Mouse (Mus musculus) MEL (cell line): ENCODE data around the gene Gpx4. TPM values are rescaled to one million over a fixed set of nuclear protein-coding genes. Genes with fewer than 3 reads are reported as not detected.

ENCODE experiments used
- DNase-seq: peaks from one replicate; pipeline ENCODE4 v3.0.0; 2011; ENCODE audit warnings: low read depth, low spot score
- H3K27ac ChIP-seq: 2 replicates; pipeline ENCODE4 v1.5.1; 2012; ENCODE audit warnings: low read depth, mild to moderate bottlenecking, control low read depth, low read length, moderate library complexity; ENCODE audit not compliant: control insufficient read depth
- H3K27me3 ChIP-seq, 2 experiments: fragments of 150-350 bp in 1 of 2; sonication (generic) in 1 of 2; 2 replicates each; pipeline ENCODE4 v1.6.1; 2012; ENCODE audit warnings: low read length in 2 of 2, mild to moderate bottlenecking in 2 of 2, improper control_type of control experiment in 1 of 2, moderate library complexity in 1 of 2; ENCODE audit not compliant: insufficient read depth in 2 of 2, control insufficient read depth in 1 of 2
- H3K36me3 ChIP-seq, 2 experiments: 2 replicates each; pipeline ENCODE4 v1.6.1; 2012 to 2014; ENCODE audit warnings: low read length in 2 of 2, improper control_type of control experiment in 1 of 2, inconsistent platforms in 1 of 2, mild to moderate bottlenecking in 1 of 2; ENCODE audit not compliant: insufficient read depth in 2 of 2, control insufficient read depth in 1 of 2
- H3K4me1 ChIP-seq, 2 experiments: fragments of 150-350 bp in 1 of 2; sonication (generic) in 1 of 2; 2 replicates each; pipeline ENCODE4 v1.6.1; 2012; ENCODE audit warnings: low read length in 2 of 2, improper control_type of control experiment in 1 of 2, mild to moderate bottlenecking in 1 of 2; ENCODE audit not compliant: insufficient read depth in 2 of 2, control insufficient read depth in 1 of 2
- H3K4me3 ChIP-seq, 2 experiments: fragments of 150-350 bp in 1 of 2; sonication (generic) in 1 of 2; 2 replicates each; pipeline ENCODE4 v1.5.1; 2012; ENCODE audit warnings: low read depth in 2 of 2, low read length in 2 of 2, mild to moderate bottlenecking in 2 of 2, moderate library complexity in 2 of 2, control low read depth in 1 of 2, improper control_type of control experiment in 1 of 2; ENCODE audit not compliant: control insufficient read depth in 1 of 2, insufficient read depth in 1 of 2
- H3K79me2 ChIP-seq: 2 replicates; pipeline ENCODE4 v1.6.1; 2012; ENCODE audit warnings: mild to moderate bottlenecking, low read length, moderate library complexity; ENCODE audit not compliant: control insufficient read depth, poor library complexity, insufficient read depth
- H3K9ac ChIP-seq: 2 replicates; pipeline ENCODE4 v1.6.1; 2012; ENCODE audit warnings: low read depth, mild to moderate bottlenecking, control low read depth, low read length, moderate library complexity; ENCODE audit not compliant: control insufficient read depth, poor library complexity, severe bottlenecking
- H3K9me3 ChIP-seq: fragments of 150-350 bp; sonication (generic); replicated peaks from 2 replicates; pipeline ENCODE4 v1.6.1; 2012; ENCODE audit warnings: mild to moderate bottlenecking, low read length, improper control_type of control experiment, moderate library complexity; ENCODE audit not compliant: insufficient read depth
- BHLHE40 ChIP-seq: IDR thresholded peaks from 2 replicates; pipeline ENCODE4 v1.6.1; 2012; ENCODE audit warnings: low read depth, mild to moderate bottlenecking, inconsistent platforms, low read length, improper control_type of control experiment, borderline replicate concordance
- CTCF ChIP-seq, 3 experiments: IDR thresholded peaks in 2 of 3; conservative IDR thresholded peaks in 1 of 3; 2 replicates each; pipeline ENCODE4 v1.5.1; 2011 to 2012; ENCODE audit warnings: low read length in 3 of 3, low read depth in 2 of 3, mild to moderate bottlenecking in 2 of 3, improper control_type of control experiment in 1 of 3, inconsistent platforms in 1 of 3, mixed read lengths in 1 of 3, moderate library complexity in 1 of 3; ENCODE audit not compliant: control insufficient read depth in 1 of 3, insufficient read depth in 1 of 3, poor library complexity in 1 of 3, severe bottlenecking in 1 of 3
- E2F4 ChIP-seq: IDR thresholded peaks from 2 replicates; pipeline ENCODE4 v1.6.1; 2011; ENCODE audit warnings: low read depth, low read length, improper control_type of control experiment, borderline replicate concordance
- ELF1 ChIP-seq: IDR thresholded peaks from 2 replicates; pipeline ENCODE4 v1.6.1; 2014; ENCODE audit warnings: low read depth, mild to moderate bottlenecking, inconsistent platforms, low read length, improper control_type of control experiment, moderate library complexity
- EP300 ChIP-seq, 2 experiments: IDR thresholded peaks; 2 replicates each; pipeline ENCODE4 v1.6.1; 2011; ENCODE audit warnings: improper control_type of control experiment in 2 of 2, low read length in 2 of 2, low read depth in 1 of 2, mild to moderate bottlenecking in 1 of 2
- ETS1 ChIP-seq: IDR thresholded peaks from 2 replicates; pipeline ENCODE4 v1.6.1; 2012; ENCODE audit warnings: low read depth, mild to moderate bottlenecking, inconsistent platforms, low read length, improper control_type of control experiment, moderate library complexity
- GABPA ChIP-seq: IDR thresholded peaks from 2 replicates; pipeline ENCODE4 v1.6.1; 2012; ENCODE audit warnings: low read depth, mild to moderate bottlenecking, inconsistent platforms, low read length, improper control_type of control experiment, moderate library complexity
- GATA1 ChIP-seq: IDR thresholded peaks from 2 replicates; pipeline ENCODE4 v1.6.1; 2011; ENCODE audit warnings: low read depth, low read length, improper control_type of control experiment
- HCFC1 ChIP-seq: IDR thresholded peaks from 2 replicates; pipeline ENCODE4 v1.6.1; 2012; ENCODE audit warnings: low read depth, mild to moderate bottlenecking, inconsistent platforms, low read length, improper control_type of control experiment, moderate library complexity
- JUND ChIP-seq: IDR thresholded peaks from 2 replicates; pipeline ENCODE4 v1.6.1; 2011; ENCODE audit warnings: low read depth, mild to moderate bottlenecking, improper control_type of control experiment, low read length
- KAT2A ChIP-seq: conservative IDR thresholded peaks from 2 replicates; pipeline ENCODE4 v1.6.1; 2012; ENCODE audit warnings: low read depth, low read length, improper control_type of control experiment, inconsistent platforms
- MAX ChIP-seq: IDR thresholded peaks from 2 replicates; pipeline ENCODE4 v1.6.1; 2011; ENCODE audit warnings: low read length, improper control_type of control experiment
- MAZ ChIP-seq: IDR thresholded peaks from 2 replicates; pipeline ENCODE4 v1.6.1; 2012; ENCODE audit warnings: low read depth, mild to moderate bottlenecking, inconsistent platforms, low read length, improper control_type of control experiment
- MEF2A ChIP-seq: IDR thresholded peaks from 2 replicates; pipeline ENCODE4 v1.6.1; 2014; ENCODE audit warnings: low read depth, mild to moderate bottlenecking, inconsistent platforms, low read length, improper control_type of control experiment; ENCODE audit not compliant: poor library complexity, insufficient replicate concordance, severe bottlenecking; ENCODE audit errors: extremely low read depth
- MXI1 ChIP-seq: IDR thresholded peaks from 2 replicates; pipeline ENCODE4 v1.6.1; 2011; ENCODE audit warnings: mild to moderate bottlenecking, low read depth, low read length, improper control_type of control experiment
- MYB ChIP-seq: IDR thresholded peaks from 2 replicates; pipeline ENCODE4 v1.6.1; 2011; ENCODE audit warnings: mild to moderate bottlenecking, low read depth, low read length, improper control_type of control experiment
- NELFE ChIP-seq: IDR thresholded peaks from 2 replicates; pipeline ENCODE4 v1.6.1; 2011; ENCODE audit warnings: low read depth, low read length, improper control_type of control experiment
- POLR2A ChIP-seq, 2 experiments: IDR thresholded peaks; 2 replicates each; pipeline ENCODE4 v1.6.1; 2011 to 2012; ENCODE audit warnings: low read length in 2 of 2, mild to moderate bottlenecking in 2 of 2, control low read depth in 1 of 2, improper control_type of control experiment in 1 of 2, low read depth in 1 of 2, moderate library complexity in 1 of 2; ENCODE audit not compliant: control insufficient read depth in 1 of 2, insufficient read depth in 1 of 2, poor library complexity in 1 of 2
- POLR2AphosphoS2 ChIP-seq: IDR thresholded peaks from 2 replicates; pipeline ENCODE4 v1.6.1; 2011; ENCODE audit warnings: low read length, improper control_type of control experiment
- POLR2AphosphoS5 ChIP-seq: IDR thresholded peaks from 2 replicates; pipeline ENCODE4 v1.6.1; 2012; ENCODE audit warnings: low read depth, borderline replicate concordance, mild to moderate bottlenecking, inconsistent platforms, low read length, moderate library complexity, mixed read lengths
- RAD21 ChIP-seq: IDR thresholded peaks from 2 replicates; pipeline ENCODE4 v1.6.1; 2011; ENCODE audit warnings: mild to moderate bottlenecking, low read depth, low read length, improper control_type of control experiment
- RCOR1 ChIP-seq: IDR thresholded peaks from 2 replicates; pipeline ENCODE4 v1.6.1; 2012; ENCODE audit warnings: low read depth, mild to moderate bottlenecking, inconsistent platforms, low read length, improper control_type of control experiment
- TAL1 ChIP-seq: IDR thresholded peaks from 2 replicates; pipeline ENCODE4 v1.6.1; 2012; ENCODE audit warnings: mild to moderate bottlenecking, inconsistent platforms, low read length, moderate library complexity, mixed read lengths
- TBP ChIP-seq: IDR thresholded peaks from 2 replicates; pipeline ENCODE4 v1.8.0; 2011; ENCODE audit warnings: low read depth, low read length, improper control_type of control experiment
- TCF12 ChIP-seq: IDR thresholded peaks from 2 replicates; pipeline ENCODE4 v1.6.1; 2014; ENCODE audit warnings: low read depth, mild to moderate bottlenecking, inconsistent platforms, low read length, improper control_type of control experiment, moderate library complexity
- USF2 ChIP-seq, 2 experiments: IDR thresholded peaks; 2 replicates each; pipeline ENCODE4 v1.6.1; 2011 to 2012; ENCODE audit warnings: improper control_type of control experiment in 2 of 2, low read length in 2 of 2, borderline replicate concordance in 1 of 2, inconsistent platforms in 1 of 2, low read depth in 1 of 2, mild to moderate bottlenecking in 1 of 2; ENCODE audit not compliant: insufficient read depth in 1 of 2
- ZKSCAN1 ChIP-seq: IDR thresholded peaks from 2 replicates; pipeline ENCODE4 v1.6.1; 2012; ENCODE audit warnings: low read depth, mild to moderate bottlenecking, inconsistent platforms, low read length, improper control_type of control experiment, moderate library complexity
- ZMIZ1 ChIP-seq: IDR thresholded peaks from 2 replicates; pipeline ENCODE4 v1.6.1; 2012; ENCODE audit warnings: low read depth, mild to moderate bottlenecking, inconsistent platforms, low read length, improper control_type of control experiment, moderate library complexity
- ZNF384 ChIP-seq: IDR thresholded peaks from 2 replicates; pipeline ENCODE4 v1.6.1; 2012; ENCODE audit warnings: low read depth, mild to moderate bottlenecking, inconsistent platforms, low read length, improper control_type of control experiment
- polyA plus RNA-seq, 2 experiments: library from polyadenylated mRNA; stranded (reverse) in 1 of 2; unstranded in 1 of 2; fragments of >175 nt in 1 of 2; fragments of >200 nt in 1 of 2; gene quantifications; 2 replicates each; pipeline versions ENCODE4 v1.2.1 to v1.2.4; 2012; ENCODE audit warnings: low replicate concordance in 2 of 2, low read depth in 1 of 2; ENCODE audit not compliant: insufficient read length in 2 of 2, insufficient read depth in 1 of 2, missing spikeins in 1 of 2
- total RNA-seq: library from RNA; depleted of rRNA; stranded (reverse); fragments of 300-350 nt; gene quantifications from 2 replicates; pipeline ENCODE4 v1.2.3, GENCODE M21; 2012

Gpx4 gene
- total and polyA plus RNA-seq, 3 experiments = 508 to 536 TPM; not detected in 1

DNA sequence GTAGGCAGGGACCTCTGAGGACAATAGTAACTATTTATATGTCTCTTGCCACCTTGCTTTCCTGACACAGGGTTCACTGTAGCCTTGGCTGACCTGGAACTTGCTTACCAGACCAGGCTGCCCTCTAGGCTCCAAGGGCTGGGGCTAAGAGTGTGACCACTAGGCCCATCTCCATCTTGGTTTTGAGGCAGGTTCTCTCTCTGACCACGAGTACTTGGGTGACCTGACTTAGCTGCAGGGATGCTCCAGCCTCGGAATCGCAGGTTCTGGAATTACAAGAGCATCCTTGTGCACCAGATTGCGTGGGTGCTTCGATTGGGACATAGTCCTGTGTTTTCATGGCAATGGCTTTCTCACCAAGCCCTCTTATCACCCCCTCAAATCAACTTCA, 5.4 kb downstream of the Gpx4 start:
- no peaks in the 10 kb centered on the region for H3K27me3 ChIP-seq
- no peaks in the 10 kb centered on the region for H3K9me3 ChIP-seq
- TF ChIP-seq BHLHE40 (no peak), MAX (no peak), ZMIZ1 (no peak), ZNF384 (no peak), MYB (no peak), POLR2AphosphoS2 (no peak), POLR2AphosphoS5 (no peak), EP300 (IDR thresholded peaks at IDR 0.05; ENCODE audit: low read depth in 1 of 2, low read length in 2 of 2) (no peak), RCOR1 (no peak), MAZ (no peak), USF2 (IDR thresholded peaks at IDR 0.05; ENCODE audit: borderline replicate concordance in 1 of 2, insufficient read depth in 1 of 2, low read depth in 1 of 2, low read length in 2 of 2) (no peak), CTCF (IDR thresholded peaks at IDR 0.05 in 2 of 3, conservative IDR thresholded peaks at IDR 0.05 in 1 of 3; ENCODE audit: control insufficient read depth in 1 of 3, insufficient read depth in 1 of 3, low read depth in 2 of 3, low read length in 3 of 3, poor library complexity in 1 of 3, severe bottlenecking in 1 of 3) (no peak), ETS1 (no peak), TAL1 (no peak), MEF2A (no peak)
- no peak overlapping the region for H3K9ac ChIP-seq
- DNase-seq = no peak
- peaks cover 20% of the 10 kb centered on the region for H3K79me2 ChIP-seq
- H3K4me3 ChIP-seq = no peak overlapping the region
- H3K4me1 ChIP-seq = peaks cover 22 to 42% of the 10 kb centered on the region in 2 experiments
- no peak overlapping the region for H3K27ac ChIP-seq
- peaks cover 0 to 44% of the 10 kb centered on the region in 2 experiments; a peak in 2 of 4 replicates for H3K36me3 ChIP-seq

DNA sequence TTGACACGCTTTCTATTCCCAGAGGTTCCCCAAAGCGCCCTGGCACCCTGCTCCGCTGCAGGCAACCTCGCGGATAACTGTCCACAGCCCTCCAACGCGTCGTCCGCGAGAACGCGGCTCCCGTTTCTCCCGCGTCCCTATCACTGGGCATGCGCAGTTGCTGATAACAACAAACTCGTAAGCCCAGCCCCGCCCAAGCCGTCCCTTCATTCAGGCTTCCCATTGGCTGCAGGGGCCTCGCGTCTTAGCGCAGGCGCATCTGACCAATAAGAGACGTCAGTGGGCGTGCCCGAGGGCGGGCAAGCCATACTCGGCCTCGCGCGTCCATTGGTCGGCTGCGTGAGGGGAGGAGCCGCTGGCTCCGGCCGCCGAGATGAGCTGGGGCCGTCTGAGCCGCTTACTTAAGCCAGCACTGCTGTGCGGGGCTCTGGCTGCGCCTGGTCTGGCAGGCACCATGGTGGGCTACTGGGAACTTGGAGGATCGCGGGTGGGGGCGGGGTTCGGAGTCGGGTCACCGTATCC, 6.4 kb downstream of the Gpx4 start:
- H3K4me1 ChIP-seq = peaks cover 18 to 34% of the 10 kb centered on the region in 2 experiments
- H3K9ac ChIP-seq = peak overlapping the region; percentile 89
- no peaks in the 10 kb centered on the region for H3K9me3 ChIP-seq
- H3K27ac ChIP-seq = peak overlapping the region; percentile 80
- DNase-seq = peak; percentile 99
- peaks cover 0 to 36% of the 10 kb centered on the region in 2 experiments; a peak in 2 of 4 replicates for H3K36me3 ChIP-seq
- no peaks in the 10 kb centered on the region for H3K27me3 ChIP-seq
- peaks cover 20% of the 10 kb centered on the region for H3K79me2 ChIP-seq
- H3K4me3 ChIP-seq = peak overlapping the region; percentile 77
- peak; percentile 97 for TF ChIP-seq NELFE
- TF ChIP-seq POLR2A (IDR thresholded peaks at IDR 0.05; ENCODE audit: control insufficient read depth in 1 of 2, insufficient read depth in 1 of 2, low read depth in 1 of 2, low read length in 2 of 2, poor library complexity in 1 of 2) = peak; percentile 97
- peak; percentile 76 for TF ChIP-seq TCF12
- TF ChIP-seq GATA1 = peak; percentile 78
- TF ChIP-seq BHLHE40 = no peak
- peak; percentile 45; the same call in 1 of the 2 replicates for TF ChIP-seq ETS1
- no peak for TF ChIP-seq MYB
- TF ChIP-seq USF2 (IDR thresholded peaks at IDR 0.05; ENCODE audit: borderline replicate concordance in 1 of 2, insufficient read depth in 1 of 2, low read depth in 1 of 2, low read length in 2 of 2) = no peak
- peak; percentile 97 for TF ChIP-seq POLR2AphosphoS2
- TF ChIP-seq TBP = peak; percentile 85
- TF ChIP-seq GABPA = no peak
- no peak for TF ChIP-seq ZKSCAN1
- 0 out of 2 replicates have a peak, but pooled peaks have one; percentile 40 for TF ChIP-seq E2F4
- no peak for TF ChIP-seq JUND
- no peak for TF ChIP-seq TAL1
- TF ChIP-seq RAD21 = no peak
- peak; percentile 75 for TF ChIP-seq HCFC1
- no peak for TF ChIP-seq ELF1
- peak; percentile 69 for TF ChIP-seq MXI1
- TF ChIP-seq MAX = peak; percentile 97
- TF ChIP-seq POLR2AphosphoS5 = no peak; the same call in 1 of the 2 replicates
- TF ChIP-seq EP300 (IDR thresholded peaks at IDR 0.05; ENCODE audit: low read depth in 1 of 2, low read length in 2 of 2) = no peak
- TF ChIP-seq KAT2A = no peak; the same call in 1 of the 2 replicates
- no peak for TF ChIP-seq RCOR1
